Mouse (Mus musculus) bone marrow macrophage, adult 2 months (primary cell): ENCODE measurements around the gene Ptprcap. TPM values are rescaled to one million over a fixed set of nuclear protein-coding genes. Genes with fewer than 3 reads are reported as not detected.

Experiments
- H3K27ac ChIP-seq: 2 replicates; pipeline ENCODE4 v1.5.1; 2012; ENCODE audit warnings: low read depth, low read length; ENCODE audit not compliant: insufficient read depth
- H3K4me1 ChIP-seq: 2 replicates; pipeline ENCODE4 v1.6.1; 2012; ENCODE audit warnings: low read length; ENCODE audit not compliant: control insufficient read depth, insufficient read depth
- H3K4me3 ChIP-seq: 2 replicates; pipeline ENCODE4 v1.5.1; 2012; ENCODE audit warnings: mild to moderate bottlenecking, low read length, moderate library complexity; ENCODE audit not compliant: insufficient read depth
- CTCF ChIP-seq: IDR thresholded peaks from 2 replicates; pipeline ENCODE4 v1.5.1; 2012; ENCODE audit warnings: low read depth, mild to moderate bottlenecking, low read length, moderate library complexity
- POLR2A ChIP-seq: IDR thresholded peaks from 2 replicates; pipeline ENCODE4 v1.6.1; 2012; ENCODE audit warnings: mild to moderate bottlenecking, low read depth, low read length, borderline replicate concordance
- polyA plus RNA-seq: library from polyadenylated mRNA; stranded (reverse); fragments of >200 nt; gene quantifications from 2 replicates; pipeline ENCODE4 v1.2.4, GENCODE M21; 2012; ENCODE audit not compliant: missing spikeins, insufficient read depth, insufficient read length

Gene Ptprcap
- polyA plus RNA-seq, 1 experiment, result 2.3 TPM

DNA sequence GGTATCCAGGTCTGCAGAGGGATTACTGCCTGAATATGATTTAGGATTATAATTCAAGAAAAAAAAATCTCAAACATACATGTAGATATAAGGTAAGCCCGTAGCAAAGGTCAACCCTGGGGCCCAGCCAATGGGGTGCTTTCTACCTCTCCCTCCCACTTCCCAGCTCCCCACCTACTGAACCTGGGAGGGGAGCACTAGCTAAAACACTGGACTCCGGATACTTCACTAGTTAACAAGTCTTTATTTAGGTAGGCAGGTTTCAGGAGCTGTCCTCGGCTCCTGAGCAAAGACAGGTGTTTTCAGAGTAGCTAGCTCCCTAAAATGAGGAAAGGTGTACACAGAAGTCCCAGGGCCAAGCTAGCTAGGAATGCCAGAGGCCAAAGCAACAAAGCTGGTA is 10.7 kb downstream of the Ptprcap start:
- Histone ChIP-seq H3K27ac (peak overlapping the region; percentile 85), H3K4me3 (no peak overlapping the region), H3K4me1 (peaks cover 19% of the 10 kb centered on the region)
- no peak for TF ChIP-seq CTCF
- TF ChIP-seq POLR2A, result no peak

DNA sequence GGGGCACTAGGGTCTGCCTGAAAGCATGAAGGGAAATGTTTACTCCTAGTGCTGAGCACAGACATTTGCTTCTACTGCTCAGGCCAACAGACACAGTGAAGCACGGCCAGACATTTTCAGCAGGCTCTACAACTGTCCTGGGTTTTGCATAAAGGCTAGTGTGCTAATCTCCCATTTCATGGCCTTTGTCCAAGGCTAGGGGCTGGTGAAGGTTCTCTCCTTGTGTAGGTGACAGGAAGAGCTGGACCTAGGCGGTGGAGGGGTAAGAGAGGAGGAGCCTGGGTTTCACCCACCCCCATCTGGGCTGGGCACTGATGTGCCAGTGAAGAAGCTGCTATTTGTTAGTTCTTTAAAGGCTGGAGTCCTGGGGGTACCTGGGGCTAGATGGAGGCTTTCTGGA is 11.3 kb downstream of the Ptprcap start:
- Histone ChIP-seq H3K27ac (peak overlapping the region; percentile 85), H3K4me3 (no peak overlapping the region), H3K4me1 (peaks cover 20% of the 10 kb centered on the region)
- TF ChIP-seq CTCF (no peak), POLR2A (no peak)

DNA sequence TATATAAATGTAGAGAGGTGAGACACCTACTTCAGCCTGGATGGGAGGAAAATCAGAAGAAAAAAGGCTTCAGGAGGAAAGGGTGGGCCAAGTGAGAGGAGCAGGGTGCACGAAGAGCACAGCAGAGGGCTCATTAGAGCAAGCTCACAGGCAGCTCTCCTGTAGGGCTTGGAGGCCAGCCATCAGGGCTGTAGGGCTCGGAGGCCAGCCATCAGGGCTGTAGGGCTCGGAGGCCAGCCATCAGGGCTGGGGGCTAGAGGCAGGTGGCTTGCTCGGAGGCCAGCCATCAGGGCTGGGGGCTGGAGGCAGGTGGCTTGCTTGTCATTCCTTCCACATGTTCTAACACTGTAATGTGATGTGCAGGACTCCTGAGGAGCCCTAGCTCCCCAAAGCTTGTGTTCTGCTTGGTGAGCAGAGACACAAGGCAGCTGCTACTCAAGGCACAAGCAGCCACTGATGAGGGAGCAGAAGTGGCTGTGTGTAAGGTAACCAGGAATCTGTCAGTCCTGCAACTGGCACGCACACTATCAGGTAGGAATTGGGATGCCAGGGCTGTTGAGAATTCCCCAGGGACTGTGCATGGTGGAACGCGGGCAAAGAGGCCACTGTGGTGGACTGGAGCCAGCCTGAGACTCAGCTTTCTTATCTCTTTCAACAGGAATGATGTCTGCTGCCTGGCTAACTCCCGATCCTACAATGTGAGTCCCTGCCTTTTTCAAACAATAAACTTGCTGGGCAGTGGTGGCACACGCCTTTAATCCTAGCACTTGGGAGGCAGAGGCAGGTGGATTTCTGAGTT is 13.5 kb downstream of the Ptprcap start:
- no peak overlapping the region for H3K27ac ChIP-seq
- no peak overlapping the region for H3K4me3 ChIP-seq
- no peak for TF ChIP-seq POLR2A
- no peak for TF ChIP-seq CTCF
- peaks cover 25% of the 10 kb centered on the region for H3K4me1 ChIP-seq

DNA sequence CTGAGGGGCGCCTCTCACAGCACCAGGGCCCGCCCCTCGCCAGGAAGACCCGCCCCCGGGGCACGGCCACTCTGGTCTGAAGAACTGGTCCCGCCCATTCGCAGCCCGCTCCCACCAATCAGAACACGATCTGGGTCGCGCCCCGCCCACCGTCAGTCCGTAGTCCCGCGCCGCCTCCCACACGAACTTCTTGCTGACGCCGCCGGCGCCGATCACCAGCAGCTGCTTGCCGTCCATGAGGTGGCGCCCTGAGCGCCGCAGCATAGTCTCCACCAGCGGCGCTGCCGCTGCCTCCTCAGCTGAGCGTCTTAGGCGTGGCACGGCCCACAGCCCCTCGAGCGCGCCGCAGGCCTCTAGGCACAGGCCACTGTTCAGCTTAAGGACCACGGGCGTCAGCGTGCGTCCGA is 16.0 kb downstream of the Ptprcap start:
- peak overlapping the region; percentile 26 for H3K27ac ChIP-seq
- no peak for TF ChIP-seq POLR2A
- no peak; the same call in 1 of the 2 replicates for TF ChIP-seq CTCF
- peaks cover 20% of the 10 kb centered on the region for H3K4me1 ChIP-seq
- peak overlapping the region; percentile 47 for H3K4me3 ChIP-seq

DNA sequence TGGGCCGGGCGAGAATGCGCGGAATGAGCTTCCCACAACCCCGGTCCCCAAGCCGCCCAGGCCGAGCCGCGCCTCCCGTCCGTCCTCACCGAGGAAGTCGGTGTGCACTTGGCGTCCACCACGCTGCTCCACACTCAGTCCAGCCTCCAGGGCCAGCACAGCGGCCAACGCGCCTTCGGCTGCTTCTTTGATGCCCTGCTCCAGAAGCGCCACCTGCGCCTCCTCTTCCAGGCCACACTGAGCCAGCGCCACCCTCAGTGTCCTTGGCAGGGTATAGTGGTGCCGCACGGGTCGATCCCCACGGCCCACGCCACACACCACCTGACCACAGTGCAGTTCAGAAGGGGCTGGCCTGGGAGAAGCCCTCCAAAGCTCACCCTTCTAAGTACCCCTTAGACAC is 16.4 kb downstream of the Ptprcap start:
- H3K4me3 ChIP-seq, result peak overlapping the region; percentile 47
- peaks cover 16% of the 10 kb centered on the region for H3K4me1 ChIP-seq
- peak overlapping the region; percentile 26 for H3K27ac ChIP-seq
- TF ChIP-seq POLR2A (no peak), CTCF (no peak; the same call in 1 of the 2 replicates)

DNA sequence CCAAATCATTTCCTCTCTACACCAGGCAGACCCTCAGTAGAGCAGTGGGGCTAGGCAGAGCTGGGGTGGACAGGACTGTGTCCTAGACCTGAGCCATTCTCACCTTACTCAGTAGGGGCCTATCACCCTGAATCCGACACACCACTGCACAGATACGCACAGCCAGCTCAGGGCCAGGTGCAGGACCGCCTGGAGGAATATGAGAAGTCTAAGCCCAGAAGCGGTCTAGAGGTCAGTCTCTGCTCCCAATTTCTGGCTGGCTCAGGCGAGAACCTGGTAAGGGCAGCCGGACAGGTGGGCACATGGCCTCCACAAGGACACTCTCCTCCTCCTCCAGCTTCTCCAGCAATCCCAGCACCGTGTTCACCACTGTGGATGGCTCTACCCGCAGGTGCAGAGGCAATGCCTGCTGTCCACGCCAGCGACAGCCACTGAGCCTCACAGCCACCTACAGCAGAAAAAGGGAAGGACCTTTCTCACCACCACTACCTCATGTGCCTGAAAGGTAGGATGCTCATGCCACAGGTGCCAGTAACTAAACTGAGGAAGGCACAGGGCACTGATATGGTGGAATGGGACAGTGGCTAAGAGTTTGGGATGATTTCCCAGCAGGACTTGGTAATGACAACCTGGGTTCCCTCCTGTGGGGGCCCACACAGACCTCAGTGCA is 17.5 kb downstream of the Ptprcap start:
- no peak overlapping the region for H3K27ac ChIP-seq
- H3K4me1 ChIP-seq, result peaks cover 10% of the 10 kb centered on the region
- no peak overlapping the region for H3K4me3 ChIP-seq
- TF ChIP-seq CTCF, result no peak
- no peak for TF ChIP-seq POLR2A

DNA sequence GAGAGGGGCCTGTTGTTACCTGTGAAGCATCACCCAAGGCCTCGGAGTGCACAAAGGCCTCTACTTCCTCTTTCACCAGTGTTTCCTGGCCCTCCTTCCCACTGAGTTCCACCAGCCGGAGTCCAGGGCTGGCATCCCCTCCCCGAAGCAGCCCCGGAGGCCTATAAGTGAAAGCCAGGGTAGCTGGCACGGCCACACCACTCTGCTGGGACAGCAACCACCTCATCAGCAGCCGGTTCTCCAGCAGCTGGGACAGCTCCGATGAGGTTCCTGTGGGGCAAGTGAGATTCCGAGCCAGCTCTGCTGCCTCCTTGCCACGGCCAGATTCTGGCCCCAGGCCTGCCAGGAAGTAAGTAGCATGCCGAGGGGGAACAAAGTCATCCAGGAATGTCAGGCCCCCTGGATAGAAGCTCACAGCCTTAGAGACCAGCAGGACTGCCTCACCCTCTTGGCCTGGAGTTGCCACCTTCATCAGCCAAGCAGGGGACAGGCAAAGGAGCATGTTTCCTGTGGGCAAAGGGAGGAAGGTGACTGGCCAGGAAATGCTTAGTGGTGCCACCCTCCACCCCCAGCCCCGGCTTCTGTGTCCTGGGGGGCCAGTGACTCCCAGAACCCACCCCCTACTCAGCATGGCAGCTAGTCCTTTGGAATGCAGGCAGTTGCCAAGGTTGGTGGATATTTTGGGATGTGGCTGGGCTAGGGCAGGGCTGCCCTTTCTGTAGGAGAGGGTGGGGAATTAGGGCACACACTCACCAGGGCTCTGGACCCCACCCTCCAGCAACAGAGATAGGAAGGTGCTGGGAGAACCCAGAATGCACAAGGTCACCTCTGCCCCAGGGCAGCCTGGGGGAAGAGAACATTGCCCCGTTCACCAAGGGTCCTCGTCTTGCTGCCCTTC is 18.2 kb downstream of the Ptprcap start:
- H3K4me1 ChIP-seq, result peaks cover 10% of the 10 kb centered on the region
- no peak for TF ChIP-seq CTCF
- no peak for TF ChIP-seq POLR2A
- no peak overlapping the region for H3K4me3 ChIP-seq
- no peak overlapping the region for H3K27ac ChIP-seq

DNA sequence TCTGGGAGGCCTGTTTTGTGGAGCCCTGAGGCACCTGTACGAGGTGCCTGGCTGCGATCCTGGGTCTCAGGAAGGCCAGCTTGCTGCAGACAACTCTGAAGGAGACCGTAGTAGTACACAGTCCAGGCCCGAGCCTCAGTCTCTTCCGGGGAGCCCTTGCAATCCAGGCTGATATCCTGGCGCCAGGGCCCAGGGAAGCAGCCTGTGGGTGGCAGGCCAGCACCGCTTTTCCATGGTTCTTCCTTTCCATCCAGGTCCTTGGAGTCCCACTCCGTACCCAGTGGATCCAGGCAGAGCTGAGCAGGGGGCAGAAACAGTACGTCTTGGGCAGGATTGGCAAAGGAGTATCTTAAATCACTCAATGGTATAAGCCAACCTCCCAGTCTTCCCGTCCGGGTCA is 19.5 kb downstream of the Ptprcap start:
- H3K4me3 ChIP-seq, result no peak overlapping the region
- no peak for TF ChIP-seq POLR2A
- no peak for TF ChIP-seq CTCF
- H3K4me1 ChIP-seq, result peaks cover 10% of the 10 kb centered on the region
- H3K27ac ChIP-seq, result no peak overlapping the region

DNA sequence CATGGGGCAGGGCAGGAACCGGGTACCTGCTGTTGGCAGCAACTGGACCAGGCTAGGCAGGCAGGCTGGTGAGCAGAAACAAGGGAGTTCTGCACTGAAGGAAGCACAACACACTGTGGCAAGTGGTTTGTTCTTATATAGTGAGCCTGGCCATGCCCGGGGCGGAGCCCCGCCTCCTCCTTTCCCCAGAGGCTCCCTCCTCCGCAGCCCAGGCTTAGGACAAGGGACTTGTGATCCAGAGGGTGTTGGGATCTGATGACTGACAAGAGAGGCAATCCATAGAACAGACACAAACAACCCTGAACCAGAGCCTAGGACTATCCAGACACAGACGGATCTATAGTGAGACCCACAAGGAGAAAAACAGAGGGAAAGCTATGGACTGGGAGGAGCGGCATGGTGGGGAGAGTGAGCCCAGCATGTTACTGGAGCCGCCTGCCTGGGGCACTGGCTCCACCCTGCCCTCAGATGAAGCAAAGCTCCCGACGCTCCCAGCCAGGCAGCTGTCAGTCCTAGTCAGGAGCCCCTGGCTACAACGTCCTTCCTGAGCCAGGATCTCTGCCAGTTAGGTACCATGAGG is 22.1 kb downstream of the Ptprcap start, which contains the start of gene Carns1:
TSS of gene Carns1 (minus strand) at position 112 of the 580 bp plus-strand sequence.
- TF ChIP-seq CTCF (no peak), POLR2A (no peak)
- Histone ChIP-seq H3K27ac (no peak within 1 kb of the TSS), H3K4me3 (no peak within 1 kb of the TSS), H3K4me1 (0 out of 2 replicates have a peak, but pooled peaks cover 5% of the 10 kb centered on the region)

DNA sequence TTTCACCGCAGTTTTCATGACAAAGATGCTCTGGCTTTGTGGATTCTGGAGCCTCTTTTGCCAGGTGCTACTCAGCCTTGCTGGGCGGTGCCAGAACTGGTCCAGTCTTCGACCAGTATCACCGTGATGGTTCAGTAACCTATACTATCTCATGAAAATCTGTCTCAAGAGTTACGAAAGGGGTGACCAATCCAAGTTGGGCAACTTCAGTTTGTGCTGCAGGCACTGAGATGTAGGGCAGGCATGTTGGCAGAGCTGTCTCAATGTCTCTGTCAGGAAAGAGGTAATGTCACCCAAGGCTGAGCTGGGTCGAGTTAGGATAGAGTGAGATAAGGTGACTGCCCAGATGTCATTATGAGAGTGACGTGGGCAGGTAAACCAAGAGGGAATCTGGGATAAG is 27.0 kb downstream of the Ptprcap start:
- peaks cover 6% of the 10 kb centered on the region for H3K4me1 ChIP-seq
- TF ChIP-seq POLR2A, result no peak
- no peak overlapping the region for H3K4me3 ChIP-seq
- no peak overlapping the region for H3K27ac ChIP-seq
